Comparison of ENCODE assay signal across 8 mouse cellular contexts in the genomic region with DNA sequence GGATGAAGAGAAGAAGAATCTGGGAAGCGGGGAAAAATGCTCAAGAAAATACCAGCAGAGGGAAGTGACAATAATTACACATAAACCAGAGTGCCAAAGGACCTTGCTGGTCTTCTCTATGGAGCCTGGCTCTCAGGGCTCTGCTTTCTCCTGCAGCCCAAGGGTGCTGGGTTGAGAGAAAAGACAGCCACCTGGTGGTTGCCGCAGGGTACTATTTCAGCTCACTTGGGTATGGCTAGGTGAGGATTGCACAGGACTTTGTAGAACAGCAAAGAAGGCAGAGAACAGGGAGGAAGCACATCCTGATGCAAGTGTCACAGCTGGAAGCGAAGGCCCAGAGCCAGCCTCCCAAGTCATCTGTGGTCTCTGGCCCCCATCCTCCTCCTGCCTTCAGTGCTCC.
DNase-seq lines count a peak whose midpoint lies in the region; ATAC-seq and TF ChIP-seq lines count a peak whose summit lies in the region.

No protein-coding gene starts in this region.

- no peaks in the 10 kb centered on the region for H3K27me3 ChIP-seq in intestine, postnatal 0 days (replicated peaks; ENCODE audit: control insufficient read depth, insufficient read depth, low read length)
- no peaks in the 10 kb centered on the region for H3K27me3 ChIP-seq in intestine, embryonic 15.5 days (replicated peaks)
- no peaks in the 10 kb centered on the region for H3K27me3 ChIP-seq in cerebellum, adult 2 months (ENCODE audit: control insufficient read depth, insufficient read depth, low read length)
- H3K27me3 ChIP-seq in lung, embryonic 16.5 days (ENCODE audit: control insufficient read depth, insufficient read depth, low read depth, low read length), result no peaks in the 10 kb centered on the region

- H3K4me2 ChIP-seq in intestine, postnatal 0 days (replicated peaks; ENCODE audit: low read depth), result no peak overlapping the region
- no peak overlapping the region for H3K4me2 ChIP-seq in intestine, embryonic 15.5 days (replicated peaks)
- H3K4me2 ChIP-seq in lung, embryonic 16.5 days (ENCODE audit: low read depth, low read length), result no peak overlapping the region

- no peak overlapping the region for H3K9ac ChIP-seq in intestine, postnatal 0 days (ENCODE audit: low read depth, low read length)
- no peak overlapping the region for H3K9ac ChIP-seq in intestine, embryonic 15.5 days
- no peak overlapping the region for H3K9ac ChIP-seq in lung, embryonic 16.5 days (ENCODE audit: low read length)

- no peaks in the 10 kb centered on the region for H3K4me1 ChIP-seq in intestine, postnatal 0 days (replicated peaks; ENCODE audit: control insufficient read depth, insufficient read depth, low read length)
- H3K4me1 ChIP-seq in intestine, embryonic 15.5 days (replicated peaks), result no peaks in the 10 kb centered on the region
- H3K4me1 ChIP-seq in cerebellum, adult 2 months (ENCODE audit: control insufficient read depth, insufficient read depth, low read length), result no peaks in the 10 kb centered on the region
- no peaks in the 10 kb centered on the region for H3K4me1 ChIP-seq in lung, embryonic 16.5 days (replicated peaks; ENCODE audit: control insufficient read depth, insufficient read depth, low read length)

- no peak overlapping the region for H3K27ac ChIP-seq in intestine, postnatal 0 days (ENCODE audit: low read depth, low read length)
- H3K27ac ChIP-seq in intestine, embryonic 15.5 days, result no peak overlapping the region
- no peak overlapping the region for H3K27ac ChIP-seq in cerebellum, adult 2 months (ENCODE audit: insufficient read depth, low read length)
- H3K27ac ChIP-seq in lung, embryonic 16.5 days (ENCODE audit: low read length), result no peak overlapping the region

- no peaks in the 10 kb centered on the region for H3K36me3 ChIP-seq in intestine, postnatal 0 days (ENCODE audit: control insufficient read depth, insufficient read depth)
- H3K36me3 ChIP-seq in intestine, embryonic 15.5 days, result no peaks in the 10 kb centered on the region
- H3K36me3 ChIP-seq in lung, embryonic 16.5 days (ENCODE audit: control insufficient read depth, insufficient read depth, low read length), result no peaks in the 10 kb centered on the region

- peak; percentile 76 for TF ChIP-seq CTCF in intestine, postnatal 0 days (IDR thresholded peaks at IDR 0.05; ENCODE audit: low read depth)
- peak; percentile 82 for TF ChIP-seq CTCF in cerebellum, adult 2 months (IDR thresholded peaks at IDR 0.05; ENCODE audit: borderline replicate concordance, insufficient read depth, low read depth, low read length)

- DNase-seq in cerebellum, adult 2 months, result peak; percentile 65 to 66
- peak; percentile 28 for DNase-seq in forelimb bud, embryonic 11.5 days (ENCODE audit: low read depth, low spot score)
- DNase-seq in kidney, postnatal 25 days, result peak; percentile 35 to 46
- peak; percentile 67 to 78 for DNase-seq in right cerebral cortex, adult 2 months (ENCODE audit: low spot score in 2 of 2)
- DNase-seq in spleen, postnatal 36 days (ENCODE audit: low spot score in 2 of 2), result no peak

- H3K4me3 ChIP-seq in intestine, postnatal 0 days (ENCODE audit: low read depth, low read length), result no peak overlapping the region
- H3K4me3 ChIP-seq in intestine, embryonic 15.5 days (replicated peaks), result no peak overlapping the region
- H3K4me3 ChIP-seq in cerebellum, adult 2 months (replicated peaks; ENCODE audit: insufficient read depth, low read depth, low read length), result no peak overlapping the region
- no peak overlapping the region for H3K4me3 ChIP-seq in lung, embryonic 16.5 days (ENCODE audit: low read length)

- no peak for TF ChIP-seq POLR2A in cerebellum, adult 2 months (IDR thresholded peaks at IDR 0.05; ENCODE audit: borderline replicate concordance, insufficient read depth, low read length)

- 38% methylated on average over 3 of the region's 3 CpGs for WGBS in intestine, postnatal 0 days
- WGBS in intestine, embryonic 15.5 days, result 50% methylated on average over 3 of the region's 3 CpGs
- WGBS in cerebellum, adult 2 months, result 63% methylated on average over 3 of the region's 3 CpGs
- 37% methylated on average over 3 of the region's 3 CpGs for WGBS in lung, embryonic 16.5 days

- no peaks in the 10 kb centered on the region for H3K9me3 ChIP-seq in intestine, postnatal 0 days (ENCODE audit: control insufficient read depth)
- H3K9me3 ChIP-seq in intestine, embryonic 15.5 days, result no peaks in the 10 kb centered on the region
- no peaks in the 10 kb centered on the region for H3K9me3 ChIP-seq in lung, embryonic 16.5 days (ENCODE audit: control insufficient read depth, low read length)

- no peak for ATAC-seq in intestine, postnatal 0 days
- no peak for ATAC-seq in intestine, embryonic 15.5 days
- ATAC-seq in lung, embryonic 16.5 days (ENCODE audit: low read depth), result 0 out of 2 replicates have a peak, but pooled peaks have one; percentile 49

Comparison
In these comparisons a context has a peak if more than half of its experiments do, and no peak if none do; other contexts are left out.
1. DNase-seq: peak in cerebellum, adult 2 months (2 of 2), forelimb bud, embryonic 11.5 days (single experiment), kidney, postnatal 25 days (2 of 2) and right cerebral cortex, adult 2 months (2 of 2); none in spleen, postnatal 36 days (0 of 2).